Mouse (Mus musculus) MEL-GATA-1-ER (cell line): ENCODE data around the gene Fcna.

ENCODE experiments used
- DNase-seq: peaks from one replicate; pipeline ENCODE4 v3.0.0-alpha.2; 2012; ENCODE audit warnings: low read depth; ENCODE audit errors: extremely low read depth

The Fcna gene

DNA sequence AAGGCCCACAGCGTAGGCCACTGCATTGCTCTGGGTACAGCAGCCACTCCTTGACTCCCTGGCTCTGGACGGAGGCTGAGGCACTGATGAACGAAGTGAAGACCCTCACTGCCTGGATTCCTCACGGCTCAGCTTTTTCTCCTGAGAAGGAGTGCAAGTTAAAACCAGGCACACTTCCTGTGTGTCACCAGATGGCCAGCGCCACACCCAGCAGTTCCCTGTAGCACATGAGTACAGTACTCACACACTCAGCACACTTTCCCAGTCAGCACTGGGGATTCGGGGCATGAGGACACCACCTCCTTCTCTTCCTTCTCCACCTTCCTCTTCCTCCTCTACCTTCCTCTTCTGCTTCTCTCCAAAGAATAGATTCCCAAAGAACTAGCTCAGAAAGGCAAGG, at the start of gene Fcna:
TSS of gene Fcna (minus strand) at position 220 of the 400 bp plus-strand sequence.
- no peak for DNase-seq

DNA sequence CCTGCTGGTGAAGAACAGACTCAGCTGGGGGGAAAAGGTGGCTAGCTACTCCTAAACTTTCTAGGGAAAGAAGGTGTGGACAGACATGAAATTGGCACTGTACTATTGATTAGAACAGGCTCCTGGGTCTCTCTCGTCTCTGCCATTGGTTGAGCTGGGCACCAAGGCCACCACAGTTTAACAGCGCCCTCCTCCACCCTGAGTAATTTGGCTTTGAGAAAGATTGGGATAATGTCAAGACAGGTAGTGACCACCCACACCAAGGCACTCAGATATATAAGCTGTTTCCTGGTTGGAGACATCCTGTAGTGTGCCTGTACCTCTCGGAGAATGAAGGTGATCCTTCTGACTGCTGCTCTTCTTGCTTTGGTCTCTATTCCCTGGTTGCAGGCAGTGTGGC, 48.7 kb upstream of the Fcna start, which contains the start of gene Lcn6:
TSS of gene Lcn6 (plus strand) at position 301 of the 400 bp plus-strand sequence.
- DNase-seq: no peak

DNA sequence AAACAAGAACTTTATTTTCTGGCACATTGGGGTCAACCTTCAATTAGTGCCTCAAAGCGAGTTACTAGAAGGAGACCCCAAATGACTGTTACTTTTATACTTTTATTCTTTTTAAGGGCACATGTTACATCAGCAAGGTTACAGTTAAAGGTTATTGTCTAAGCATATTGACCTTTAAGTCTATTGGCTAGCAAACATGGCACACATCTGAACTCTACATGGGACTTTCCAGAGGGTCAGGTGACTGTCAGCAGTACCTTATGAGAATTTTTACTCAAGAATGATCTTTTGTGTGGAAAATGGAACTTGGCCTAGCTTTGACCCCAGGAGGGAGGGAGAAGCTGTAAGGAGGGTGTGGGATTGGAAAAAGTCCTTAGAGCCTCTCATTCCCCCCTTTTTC, 38.7 kb upstream of the Fcna start:
- no peak for DNase-seq

DNA sequence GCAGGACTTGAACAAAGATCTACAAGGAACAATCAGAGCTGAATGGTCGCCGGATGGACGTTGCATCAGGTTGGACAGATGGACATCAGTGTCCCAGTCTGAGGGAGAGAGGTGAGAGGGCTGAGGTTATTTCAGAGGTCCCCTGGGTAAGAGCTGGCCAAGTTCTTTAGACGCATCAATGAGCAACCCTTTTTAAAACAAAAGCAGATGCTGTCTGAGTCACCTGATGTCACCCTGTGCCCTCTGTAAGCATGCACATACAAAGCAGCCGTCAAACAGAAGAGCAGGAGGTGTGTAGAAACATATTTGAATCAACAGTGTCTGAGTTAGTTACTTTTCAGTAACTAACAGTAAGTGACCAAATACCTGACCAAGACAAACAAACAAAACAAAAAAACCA, 36.3 kb upstream of the Fcna start:
- DNase-seq: no peak

DNA sequence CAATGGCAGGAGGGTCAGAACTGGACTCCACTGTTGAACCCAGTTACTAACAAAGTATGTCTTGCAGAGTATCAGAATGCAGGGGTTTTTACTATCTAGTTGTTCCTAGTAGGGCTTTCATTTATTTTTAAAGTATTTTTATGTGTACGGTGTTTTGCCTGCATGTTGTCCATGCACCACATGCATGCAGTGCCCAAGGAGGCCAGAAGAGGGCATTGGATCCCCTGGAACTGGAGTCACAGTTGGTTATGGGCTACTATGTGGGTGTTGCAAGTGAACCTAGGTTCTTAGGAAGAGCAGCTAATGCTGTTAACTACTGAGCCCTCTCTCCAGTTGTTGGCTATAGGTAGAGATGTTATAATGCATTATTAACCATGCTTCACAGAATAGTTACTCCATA, 35.7 kb upstream of the Fcna start:
- DNase-seq: peak; percentile 28

DNA sequence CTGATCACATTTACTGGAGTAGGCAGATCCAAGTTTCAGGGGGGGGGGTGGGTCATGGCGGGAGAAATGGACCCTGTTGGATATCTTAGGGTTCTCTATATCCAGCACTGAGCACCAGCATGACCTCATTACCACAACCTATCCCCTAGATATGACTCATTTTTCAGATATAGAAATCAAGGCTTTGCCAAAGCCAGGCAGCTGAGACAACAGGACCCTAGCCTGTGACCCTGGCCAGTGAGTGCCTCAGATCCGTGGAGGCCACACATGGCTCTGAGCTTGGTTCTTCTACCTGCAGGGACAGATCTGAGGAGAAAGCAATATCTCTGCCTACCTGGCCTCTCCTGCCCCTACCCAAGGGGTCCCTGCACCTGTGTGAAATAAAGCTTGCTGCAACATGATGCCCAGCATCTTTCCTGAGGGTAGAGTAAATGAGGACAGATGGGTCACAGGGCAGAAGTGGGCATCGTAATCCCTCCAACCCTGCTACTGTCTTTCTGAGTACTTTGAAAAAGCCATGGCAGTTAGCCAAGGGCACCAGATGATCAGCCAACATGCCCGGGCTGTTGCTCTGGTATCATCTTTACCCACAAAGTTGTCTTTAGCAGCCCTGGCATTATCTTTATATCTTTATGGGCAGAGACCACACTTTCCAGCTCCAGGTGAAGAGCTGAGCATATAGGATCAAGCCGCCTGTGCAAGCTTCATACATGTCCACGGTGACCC, 33.6 kb upstream of the Fcna start:
- DNase-seq: no peak

DNA sequence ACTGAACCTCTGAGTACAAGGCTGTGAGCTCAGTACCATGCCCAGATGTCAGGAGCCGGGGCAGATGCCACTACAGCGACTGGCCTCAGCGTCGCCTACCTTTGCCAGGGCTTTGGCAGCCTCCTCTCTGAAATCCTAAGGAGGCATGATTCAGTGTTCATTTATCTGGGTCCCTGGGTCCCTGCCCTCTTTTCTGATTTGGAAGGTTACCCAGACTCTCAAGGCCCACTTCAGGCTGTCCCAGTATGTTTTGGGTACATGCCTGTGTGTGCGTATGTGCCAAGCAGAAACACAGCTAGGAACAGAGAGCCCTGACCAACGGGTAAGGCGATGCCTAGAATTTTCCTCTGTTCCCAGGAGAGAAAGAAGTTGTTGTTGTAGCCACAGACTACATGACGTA, 32.4 kb upstream of the Fcna start:
- no peak for DNase-seq

DNA sequence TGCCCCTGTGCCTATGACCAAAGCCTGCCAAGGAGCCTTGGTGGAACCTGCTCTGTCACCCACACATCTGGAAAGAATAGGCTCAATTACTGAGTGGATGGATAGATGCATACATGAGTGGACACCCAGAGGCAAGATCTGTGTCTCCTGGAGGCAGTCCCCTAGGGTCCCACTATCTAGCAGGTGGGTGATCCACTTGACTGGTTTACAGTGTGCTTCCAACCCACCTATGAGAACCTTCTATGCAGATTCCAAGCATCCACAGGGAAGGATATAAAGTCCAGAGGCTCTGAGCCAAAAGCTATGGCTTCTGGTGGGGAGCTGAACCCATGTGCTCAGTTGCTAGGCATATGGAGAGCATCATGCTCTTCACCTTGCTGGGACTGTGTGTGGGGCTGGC, 29.8 kb upstream of the Fcna start, which contains the start of gene Lcn5:
TSS of gene Lcn5 (plus strand) at position 301 of the 400 bp plus-strand sequence.
- no peak for DNase-seq

DNA sequence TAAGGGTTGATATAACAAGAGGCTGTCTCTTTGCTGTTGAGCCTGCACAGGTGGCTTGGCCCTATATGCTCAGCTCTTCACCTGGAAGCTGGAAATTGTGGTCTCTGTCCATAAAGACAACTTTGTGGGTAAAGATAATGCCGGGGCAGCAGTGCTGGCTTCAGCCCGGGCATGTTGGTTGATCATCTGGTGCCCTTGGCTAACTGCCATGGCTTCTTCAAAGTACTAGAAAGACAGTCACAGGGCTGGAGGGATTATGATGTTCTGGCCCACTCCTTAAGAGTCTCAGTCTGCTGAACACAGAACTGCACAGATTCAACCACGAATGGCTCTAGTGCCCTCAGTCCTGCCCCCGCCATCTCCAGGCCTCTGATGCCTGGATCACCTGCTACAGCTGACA, 29.4 kb upstream of the Fcna start:
- DNase-seq: no peak

DNA sequence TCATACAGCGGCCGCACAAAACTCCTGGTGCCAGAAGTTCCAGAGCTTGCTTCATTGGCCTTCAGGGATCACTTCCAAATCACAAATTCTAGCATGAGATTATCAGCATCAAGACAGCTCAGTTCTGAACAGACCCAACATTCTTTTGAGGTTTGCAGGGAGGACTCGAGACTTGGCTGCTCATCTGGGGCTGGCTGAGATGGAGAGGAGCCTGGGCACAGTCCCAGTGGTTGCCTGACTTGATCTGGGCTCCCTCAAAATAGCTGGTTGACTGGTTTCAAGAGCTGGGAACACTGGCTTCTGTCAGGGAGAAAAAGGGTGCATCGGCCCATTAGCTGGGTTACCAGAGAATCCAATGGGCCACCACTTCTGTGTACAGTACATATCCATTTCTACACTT, 28.9 kb upstream of the Fcna start:
- no peak for DNase-seq

DNA sequence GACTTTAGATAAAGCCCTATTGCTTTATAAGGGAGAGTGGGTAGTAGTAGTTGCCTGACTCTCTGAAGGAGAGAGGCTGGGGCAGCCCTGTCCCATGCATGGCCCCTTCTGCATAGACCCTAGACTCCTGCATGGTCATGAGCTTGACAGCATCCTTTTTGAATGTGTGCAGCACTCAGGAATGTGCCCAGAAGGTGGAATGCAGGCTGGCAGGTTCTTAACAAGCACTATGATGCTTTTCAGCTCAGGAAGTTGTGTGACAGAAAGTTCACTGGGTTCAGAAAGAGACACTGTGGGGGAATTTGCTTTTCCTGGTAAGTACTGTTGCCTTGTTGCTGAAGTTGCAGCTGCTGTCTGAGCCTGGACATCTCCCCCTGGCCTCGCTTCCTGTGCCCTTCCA, 26.7 kb upstream of the Fcna start:
- no peak for DNase-seq

DNA sequence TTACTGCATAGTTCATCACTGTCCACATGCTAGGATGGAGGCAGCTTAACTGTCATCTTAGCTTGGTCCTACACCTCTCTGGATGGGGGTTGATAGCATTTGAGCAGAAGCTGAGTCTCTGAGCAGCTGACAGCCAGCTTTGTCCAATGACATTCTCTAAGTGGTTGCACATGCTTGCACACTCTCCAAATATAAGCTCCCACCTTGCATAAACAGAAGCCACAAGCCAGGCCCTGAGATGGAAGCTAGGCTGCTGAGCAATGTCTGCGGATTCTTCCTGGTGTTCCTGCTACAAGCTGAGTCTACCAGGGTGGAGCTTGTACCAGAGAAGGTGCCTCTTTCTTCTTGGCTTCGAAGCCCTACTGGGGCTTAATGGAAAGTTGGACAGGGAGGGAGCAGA, 25.1 kb upstream of the Fcna start, which contains the start of gene Lcn8:
TSS of gene Lcn8 (plus strand) at position 219 of the 400 bp plus-strand sequence.
- no peak for DNase-seq

DNA sequence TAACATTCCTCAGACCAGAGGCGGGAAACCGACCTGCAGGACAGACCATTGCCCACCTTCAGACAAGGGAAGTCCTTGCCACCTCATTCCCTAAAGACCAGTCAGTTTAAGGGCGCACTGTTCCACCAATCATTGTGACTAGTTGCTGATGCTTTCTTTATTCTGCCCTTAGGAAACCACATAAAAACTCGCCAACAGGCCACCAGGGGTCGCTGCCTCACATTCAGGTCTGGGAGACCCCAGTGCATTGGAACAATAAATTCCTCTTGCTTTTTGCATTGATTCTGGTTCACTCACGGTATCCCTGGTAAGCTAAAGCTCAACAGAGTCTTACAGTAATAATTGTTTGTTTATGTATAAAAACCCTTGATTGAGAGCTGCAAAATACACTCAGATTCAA, 12.1 kb upstream of the Fcna start:
- no peak for DNase-seq

DNA sequence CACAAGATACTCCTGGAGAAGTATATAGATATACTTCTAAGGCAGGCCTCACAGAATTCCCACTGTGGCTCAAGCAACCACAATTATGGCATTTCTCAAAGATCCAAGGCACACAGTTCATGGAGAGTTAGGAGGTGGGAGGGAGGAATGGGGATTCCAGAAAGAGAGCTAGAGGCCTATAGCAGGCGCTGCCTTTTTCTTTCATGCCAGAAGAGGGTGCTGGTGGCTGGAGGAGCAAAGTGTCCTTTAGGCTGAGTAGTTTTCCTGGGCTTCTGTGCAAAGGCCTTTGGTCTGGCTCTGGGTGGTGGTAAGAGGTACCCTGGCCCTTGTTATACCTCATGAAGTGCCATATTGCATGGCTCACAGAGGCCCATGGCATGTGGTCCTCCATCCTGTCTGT, 6.2 kb upstream of the Fcna start:
- no peak for DNase-seq

DNA sequence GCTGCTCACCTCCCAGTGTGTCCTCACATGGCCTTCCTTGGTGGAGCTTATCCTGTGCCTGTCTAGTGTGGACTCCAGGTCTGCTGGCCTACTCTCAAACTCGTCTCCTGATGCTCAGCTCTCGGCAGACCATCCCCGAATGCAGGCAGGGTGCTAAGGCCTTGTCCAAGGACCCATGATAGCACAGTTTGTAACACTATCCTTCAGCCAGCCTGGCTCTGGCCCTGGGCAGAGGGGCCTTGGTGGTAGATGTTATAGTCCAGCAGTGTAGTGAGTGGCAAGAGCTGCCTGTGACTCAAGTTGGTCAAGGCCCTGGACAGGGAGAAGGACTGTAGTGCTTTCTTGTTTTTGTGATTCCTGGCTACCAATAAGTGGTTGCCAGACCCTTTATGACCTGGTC, 5.8 kb upstream of the Fcna start:
- no peak for DNase-seq

DNA sequence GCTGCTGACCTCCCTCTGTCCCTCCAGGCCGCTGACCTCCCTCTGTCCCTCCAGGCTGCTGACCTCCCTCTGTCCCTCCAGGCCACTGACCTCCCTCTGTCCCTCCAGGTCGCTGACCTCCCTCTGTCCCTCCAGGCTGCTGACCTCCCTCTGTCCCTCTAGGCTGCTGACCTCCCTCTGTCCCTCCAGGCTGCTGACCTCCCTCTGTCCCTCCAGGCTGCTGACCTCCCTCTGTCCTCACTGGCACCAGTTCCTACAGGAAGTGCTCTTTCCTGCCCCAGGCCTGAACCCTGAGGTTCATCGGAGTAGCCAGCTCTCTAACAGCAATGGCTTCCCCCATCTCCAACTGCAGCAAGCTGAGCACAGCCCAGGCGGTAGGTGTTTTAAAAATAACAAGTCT, 908 bp upstream of the Fcna start:
- no peak for DNase-seq

DNA sequence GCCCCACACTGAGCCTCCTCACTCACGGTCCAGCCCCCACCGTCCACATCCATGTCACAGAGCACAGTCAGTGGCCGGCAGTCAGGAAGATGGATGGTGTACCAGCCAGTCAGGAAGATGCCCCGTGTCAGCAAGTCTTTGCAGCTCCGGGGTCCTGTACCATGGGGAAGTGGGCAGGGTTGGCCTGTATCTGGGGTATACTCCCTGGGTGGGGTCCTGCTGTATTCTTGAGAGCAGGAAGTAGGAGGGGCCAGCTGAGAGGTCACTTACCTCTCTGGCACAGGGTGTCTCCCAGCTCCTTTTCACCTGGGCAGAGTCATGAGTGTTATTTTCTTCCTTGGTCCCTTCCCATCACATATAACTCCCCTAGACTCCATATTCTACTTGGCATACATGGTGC, 1.8 kb downstream of the Fcna start:
- no peak for DNase-seq

DNA sequence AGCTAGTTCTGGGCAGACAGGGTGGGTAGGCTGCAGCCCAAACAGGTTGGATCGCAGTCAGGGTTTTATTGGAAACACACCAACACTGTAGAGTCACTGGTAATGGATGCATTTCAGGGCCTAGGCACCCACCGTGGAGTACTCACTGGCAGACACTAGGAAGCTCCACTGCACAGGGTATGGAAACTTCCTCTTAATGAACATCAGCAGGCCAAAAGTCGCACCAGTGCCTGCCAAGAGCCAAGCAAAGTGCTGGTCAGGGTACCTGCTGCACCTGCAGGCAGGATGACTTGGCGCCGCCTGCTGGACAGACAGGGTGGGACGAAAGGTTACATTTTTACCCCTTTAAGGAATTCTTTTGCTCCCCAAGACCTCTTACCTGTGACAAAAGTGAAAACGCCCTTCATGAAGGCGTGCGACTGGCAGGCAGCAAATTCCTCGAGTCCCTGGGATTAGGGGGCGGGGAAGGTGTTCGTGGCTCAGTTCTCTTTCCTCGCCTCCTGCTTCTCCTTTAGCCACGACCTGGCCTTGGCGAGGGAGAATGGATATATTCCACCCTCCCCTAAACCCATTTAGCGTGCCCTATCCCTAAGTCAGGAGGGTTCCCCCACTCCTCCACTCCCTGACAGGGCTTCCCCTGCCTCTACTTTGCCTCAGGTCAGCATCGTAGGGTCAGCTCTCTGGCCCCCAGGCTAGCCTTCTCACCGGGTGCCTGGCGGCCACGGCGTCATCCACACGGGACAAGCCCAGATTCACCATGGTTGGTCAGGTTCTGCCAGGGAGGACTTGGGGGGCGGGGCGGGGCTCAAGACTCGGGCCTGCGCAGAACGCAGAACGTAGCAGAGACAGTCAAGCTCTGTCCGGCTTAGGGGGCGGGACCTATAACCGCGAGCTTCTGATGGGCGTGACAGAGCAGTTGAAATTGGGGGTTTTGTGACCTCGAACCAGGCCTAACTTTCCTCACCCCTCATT, 6.3 kb downstream of the Fcna start, which contains the start of gene Tmem141:
TSS of gene Tmem141 (minus strand) at position 777 of the 972 bp plus-strand sequence.
- DNase-seq: peak; percentile 65

DNA sequence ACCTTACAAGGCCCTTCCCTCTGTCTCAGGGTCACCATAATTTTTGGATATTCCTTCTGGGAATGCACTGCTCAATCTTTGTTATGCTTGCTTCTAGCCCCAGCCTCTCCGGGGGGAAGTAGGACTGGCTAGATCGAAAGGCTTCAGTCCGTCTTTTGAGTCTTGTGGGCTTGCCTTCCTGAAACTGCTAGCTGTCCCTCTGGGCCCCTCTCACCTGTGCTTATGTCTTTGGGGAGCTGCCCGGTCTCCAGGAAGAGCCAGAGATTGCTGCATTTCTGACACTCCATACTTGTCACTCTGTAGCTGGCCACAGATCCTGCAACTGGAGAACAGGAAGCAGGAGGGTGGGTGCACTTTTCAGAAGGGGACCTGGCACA, 7.0 kb downstream of the Fcna start:
- DNase-seq: no peak

DNA sequence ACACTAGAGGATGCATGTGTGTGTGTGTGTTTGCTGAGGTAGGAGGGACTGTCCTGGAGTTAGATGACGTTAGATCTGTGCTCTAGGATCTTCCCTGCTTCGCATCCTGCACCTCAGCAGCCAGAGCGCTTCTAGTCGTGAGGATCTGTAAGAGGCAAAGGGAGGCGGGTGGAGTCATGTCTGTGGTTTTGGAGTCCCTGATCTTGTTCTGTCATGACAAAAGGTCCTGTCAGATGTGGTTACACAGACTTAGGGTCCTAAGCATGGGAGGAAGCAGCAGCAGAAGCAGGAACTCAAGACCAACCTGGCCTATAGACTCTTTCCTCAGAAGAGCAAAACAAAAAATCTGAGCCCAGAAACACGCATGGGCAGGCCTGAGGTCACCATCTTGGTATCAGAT, 7.4 kb downstream of the Fcna start:
- peak; percentile 36 for DNase-seq

DNA sequence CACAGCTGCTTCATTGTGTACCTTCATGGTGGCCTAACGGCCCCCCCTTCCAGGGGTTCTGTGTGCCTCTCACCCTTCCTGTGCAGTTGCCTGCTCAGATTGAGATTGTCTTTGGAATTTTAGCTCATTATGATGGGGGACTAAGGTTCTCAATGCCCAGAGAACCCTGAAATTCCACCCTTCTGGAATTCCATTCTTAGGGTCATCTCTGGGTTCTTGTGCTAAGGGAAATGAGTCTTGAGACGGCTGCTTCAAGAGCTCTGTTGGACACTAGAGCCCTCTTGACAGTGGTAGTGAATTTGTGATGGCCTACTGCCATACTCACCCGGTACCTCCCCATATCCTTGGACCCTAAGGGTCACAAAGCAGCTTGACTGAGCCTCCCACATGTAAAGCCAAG, 10.3 kb downstream of the Fcna start, which contains the start of gene Ccdc183:
TSS of gene Ccdc183 (minus strand) at position 101 of the 400 bp plus-strand sequence.
- DNase-seq: no peak

DNA sequence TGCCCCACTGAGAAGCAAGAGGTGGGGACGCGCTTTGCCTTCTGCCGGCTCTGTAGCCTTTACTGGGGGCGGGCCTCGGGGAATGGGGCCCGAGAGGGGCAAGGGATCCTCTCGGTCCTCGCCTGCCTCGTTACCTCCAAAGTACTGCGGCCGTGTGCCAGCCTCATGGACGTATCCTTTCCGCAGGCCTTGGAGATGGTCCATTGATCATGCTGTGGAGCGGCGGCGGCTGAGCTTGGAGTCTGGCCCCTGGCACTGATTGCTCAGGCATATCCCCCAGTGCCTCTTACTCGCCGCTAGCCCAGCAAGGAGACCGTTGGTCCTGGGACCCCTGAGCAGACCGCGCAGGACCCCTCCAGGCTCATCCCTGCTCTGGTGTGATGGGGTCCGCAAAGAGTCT, 11.4 kb downstream of the Fcna start:
- DNase-seq: no peak
